Mouse (Mus musculus) lung, adult 2 months (tissue): ENCODE measurements around the gene Fam168a.

Experiments
- CTCF ChIP-seq: fragments of 200-500 bp; IDR thresholded peaks from 2 replicates; pipeline ENCODE4 v1.5.1; 2011; ENCODE audit warnings: mild to moderate bottlenecking, low read length, control low read depth; ENCODE audit not compliant: insufficient read depth
- POLR2A ChIP-seq: fragments of 200-500 bp; IDR thresholded peaks from 2 replicates; pipeline ENCODE4 v1.6.1; 2011; ENCODE audit warnings: low read depth, mild to moderate bottlenecking, control low read depth, low read length, borderline replicate concordance; ENCODE audit errors: extremely low read depth

GRCm38 (mm10) chr7:100853396-100853795 lies 147.0 kb downstream of the Fam168a start:
- no peak for TF ChIP-seq POLR2A
- TF ChIP-seq CTCF: no peak
